Mouse (Mus musculus): ENCODE data around the gene Dmrt2. TPM values are rescaled to one million over a fixed set of nuclear protein-coding genes. Genes with fewer than 3 reads are reported as not detected.

Dmrt2 gene
- polyA plus RNA-seq, 1 experiment from 2014 or later, result 0.73 TPM

Other genes starting within 250 kb of the Dmrt2 start
- 0.19 TPM in 1 of 2 replicates, not detected in the other for gene Dmrt1, start 166.8 kb upstream of the Dmrt2 start, polyA plus RNA-seq (2014; fragmentation: Nextera tagmentation; extraction: Ambion mirVana)
- gene Dmrt3, start 62.1 kb upstream of the Dmrt2 start, polyA plus RNA-seq (2014; fragmentation: Nextera tagmentation; extraction: Ambion mirVana), result 0.08 TPM in 1 of 2 replicates, not detected in the other

All from liver, embryonic 11.5 days (tissue).